Mouse (Mus musculus) embryonic facial prominence, embryonic 10.5 days (tissue): Measurements from ENCODE around the gene Txnrd1. TPM values are rescaled to one million over a fixed set of nuclear protein-coding genes. Genes with fewer than 3 reads are reported as not detected.

Source experiments
- DNase-seq: peaks from one replicate; pipeline ENCODE4 v3.0.0-alpha.2; 2017; ENCODE audit warnings: low spot score
- H3K27ac ChIP-seq: fragments of 300-500 bp; sonication (generic); replicated peaks from 2 replicates; pipeline ENCODE4 v1.5.1; 2016; ENCODE audit warnings: mild to moderate bottlenecking
- H3K27me3 ChIP-seq: fragments of 300-500 bp; sonication (generic); replicated peaks from 2 replicates; pipeline ENCODE4 v1.6.1; 2016; ENCODE audit warnings: low read depth, mild to moderate bottlenecking; ENCODE audit not compliant: poor library complexity, severe bottlenecking
- H3K36me3 ChIP-seq: fragments of 300-500 bp; sonication (generic); replicated peaks from 2 replicates; pipeline ENCODE4 v1.6.1; 2016; ENCODE audit warnings: mild to moderate bottlenecking, moderate library complexity
- H3K4me1 ChIP-seq: fragments of 300-500 bp; sonication (generic); 2 replicates; pipeline ENCODE4 v1.6.1; 2016
- H3K4me3 ChIP-seq: fragments of 300-500 bp; sonication (generic); 2 replicates; pipeline ENCODE4 v1.5.1; 2016; ENCODE audit warnings: mild to moderate bottlenecking, moderate library complexity
- H3K9me3 ChIP-seq: fragments of 300-500 bp; sonication (generic); 2 replicates; pipeline ENCODE4 v1.6.1; 2016; ENCODE audit warnings: mild to moderate bottlenecking
- WGBS: fragments of 180-500 bp; shearing (Covaris S2); methylation state at CpG from one replicate; pipeline ENCODE4 v1.1.7; 2016; 5-methylcytosine and 5-hydroxymethylcytosine counted together
- polyA plus RNA-seq: library from polyadenylated mRNA; unstranded; fragments of >200 nt; fragmentation: Nextera tagmentation; extraction: Ambion mirVana; gene quantifications from 2 replicates; pipeline ENCODE4 v1.2.1, GENCODE M21; 2016

Txnrd1 gene
- polyA plus RNA-seq, 1 experiment from 2014 or later, result 169 TPM

DNA sequence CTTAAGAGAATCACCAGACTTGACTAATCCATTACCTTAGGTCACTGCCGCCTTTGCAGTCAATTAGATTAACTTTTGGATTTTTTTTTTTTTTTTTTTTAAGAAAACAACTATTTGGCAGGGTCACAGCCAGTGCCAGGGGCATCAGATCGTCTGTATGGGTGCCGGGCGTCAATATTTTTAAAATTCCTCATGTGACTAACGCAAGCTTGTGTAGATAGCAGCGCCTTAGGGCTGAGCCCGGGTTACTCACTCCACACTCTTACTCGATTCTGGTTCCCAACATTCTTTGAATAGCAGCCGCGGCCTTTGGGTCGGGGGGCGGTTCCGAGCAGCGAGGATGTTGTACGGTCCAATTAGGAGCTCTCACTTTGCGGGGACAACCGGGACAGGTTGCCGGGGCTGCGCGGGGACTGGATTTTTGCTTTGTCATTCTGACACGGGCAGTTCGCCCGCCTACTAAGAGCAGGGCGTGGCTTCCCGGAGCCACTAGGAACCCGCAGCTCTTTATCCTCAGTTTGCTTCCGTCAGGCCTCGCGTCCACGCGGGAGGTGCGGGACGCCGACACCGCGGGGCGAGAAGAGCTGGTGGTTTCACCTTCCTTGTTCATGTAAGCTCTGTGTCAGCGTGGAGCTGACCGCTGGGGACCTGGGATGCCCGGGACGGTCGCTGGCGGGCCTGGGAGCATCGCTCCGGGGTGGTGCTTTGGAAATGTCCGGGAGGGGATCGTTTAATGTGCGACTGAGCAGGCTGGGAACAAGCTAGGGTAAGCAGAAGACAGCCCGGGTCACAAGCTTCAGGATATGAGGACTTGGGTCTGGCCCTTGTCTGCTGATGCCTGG is 25.2 kb downstream of the Txnrd1 start:
- Histone ChIP-seq H3K36me3 (peaks cover 20% of the 10 kb centered on the region), H3K4me1 (peaks cover 49% of the 10 kb centered on the region), H3K27ac (peak overlapping the region; percentile 98), H3K4me3 (peak overlapping the region; percentile 77), H3K27me3 (0 out of 2 replicates have a peak, but pooled peaks cover 5% of the 10 kb centered on the region), H3K9me3 (no peaks in the 10 kb centered on the region)
- WGBS, result under 1% methylated on average over 49 of the region's 49 CpGs
- DNase-seq, result peak; percentile 93

DNA sequence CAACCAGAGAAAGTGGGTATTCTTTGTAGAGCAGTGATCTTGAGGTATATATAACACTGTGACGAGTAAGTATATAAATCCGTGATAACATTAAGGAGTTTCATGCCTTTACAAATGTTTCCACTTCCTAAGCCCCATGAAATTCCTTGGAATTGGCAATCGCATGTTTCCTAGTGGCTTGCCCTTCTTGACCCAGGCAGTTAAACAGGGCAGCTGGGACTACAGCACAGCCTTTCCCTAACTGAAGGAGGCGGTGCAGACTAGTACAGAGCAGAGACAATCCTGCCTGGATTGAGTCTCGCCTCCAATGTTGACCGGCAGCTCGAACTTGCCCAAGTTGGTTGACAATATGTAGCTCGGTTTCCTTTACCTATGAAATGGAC is 25.8 kb downstream of the Txnrd1 start:
- DNase-seq, result peak; percentile 61
- peak overlapping the region; percentile 77 for H3K4me3 ChIP-seq
- 0% methylated on average over 8 of the region's 8 CpGs for WGBS
- peaks cover 26% of the 10 kb centered on the region for H3K36me3 ChIP-seq
- H3K27ac ChIP-seq, result peak overlapping the region; percentile 98
- no peaks in the 10 kb centered on the region for H3K9me3 ChIP-seq
- peaks cover 43% of the 10 kb centered on the region for H3K4me1 ChIP-seq
- H3K27me3 ChIP-seq, result 0 out of 2 replicates have a peak, but pooled peaks cover 1% of the 10 kb centered on the region

DNA sequence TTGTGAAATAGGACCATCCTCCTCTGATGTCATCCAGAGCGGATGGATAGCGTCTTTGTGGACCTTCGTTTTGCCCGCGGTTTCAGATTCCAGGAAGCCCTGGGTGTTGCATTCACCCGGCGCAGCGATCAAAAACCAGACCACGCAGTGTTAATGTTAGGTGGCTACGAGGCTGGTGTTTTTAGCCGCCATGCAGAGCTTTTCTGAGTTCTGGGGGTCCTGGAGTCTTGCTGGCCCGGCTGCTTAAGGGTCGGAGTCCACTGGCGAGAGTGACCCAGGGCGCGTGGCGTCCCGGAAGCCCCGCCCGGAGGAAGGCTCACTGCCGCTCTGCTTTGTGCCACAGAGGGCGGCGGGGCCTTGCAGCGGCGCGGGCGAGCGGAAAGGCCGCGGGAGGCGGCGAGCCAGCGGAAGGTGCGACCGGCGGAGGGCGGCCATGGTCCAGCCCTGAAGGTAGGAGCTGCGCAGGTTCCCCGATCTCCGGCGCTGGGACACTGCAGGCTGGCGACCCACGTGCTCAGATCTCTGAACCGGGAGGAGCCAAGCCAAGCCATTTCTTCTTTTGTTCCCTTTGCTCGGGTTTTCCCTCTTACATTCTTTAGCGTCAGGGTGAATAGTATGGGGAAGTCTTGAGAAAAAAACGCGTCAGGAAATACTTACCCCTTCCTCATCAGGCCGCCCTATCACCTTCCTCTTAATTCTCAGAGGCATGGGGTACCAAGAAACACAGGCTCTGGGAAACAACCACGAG is 26.6 kb downstream of the Txnrd1 start:
- Histone ChIP-seq H3K4me3 (peak overlapping the region; percentile 77), H3K27ac (peak overlapping the region; percentile 98), H3K4me1 (peaks cover 40% of the 10 kb centered on the region), H3K36me3 (peaks cover 32% of the 10 kb centered on the region), H3K9me3 (no peaks in the 10 kb centered on the region), H3K27me3 (no peaks in the 10 kb centered on the region)
- peak; percentile 84 for DNase-seq
- under 1% methylated on average over 50 of the region's 50 CpGs for WGBS

DNA sequence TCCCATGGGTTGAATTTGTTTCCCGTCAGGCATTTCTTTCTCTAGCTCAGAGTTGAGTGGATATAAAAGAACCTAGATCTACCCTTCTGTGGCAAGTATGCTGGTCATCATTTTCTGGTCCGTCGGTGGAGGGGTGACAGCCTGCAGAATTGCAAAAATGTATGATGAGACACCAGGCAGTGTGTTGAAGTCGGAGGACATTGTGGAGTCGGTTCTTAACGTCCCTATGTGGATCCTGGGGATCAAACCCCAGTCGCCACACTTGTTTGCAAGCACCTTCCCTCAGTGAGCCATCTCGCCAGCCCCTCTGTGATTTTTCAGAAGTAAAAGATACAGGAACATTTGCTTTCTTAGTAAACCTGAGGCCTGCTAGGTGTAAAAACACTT is 27.2 kb downstream of the Txnrd1 start:
- H3K27ac ChIP-seq, result peak overlapping the region; percentile 98
- peaks cover 37% of the 10 kb centered on the region for H3K36me3 ChIP-seq
- 7% methylated on average over 8 of the region's 8 CpGs for WGBS
- H3K4me3 ChIP-seq, result peak overlapping the region; percentile 77
- no peaks in the 10 kb centered on the region for H3K9me3 ChIP-seq
- DNase-seq, result peak; percentile 44
- no peaks in the 10 kb centered on the region for H3K27me3 ChIP-seq
- peaks cover 36% of the 10 kb centered on the region for H3K4me1 ChIP-seq

DNA sequence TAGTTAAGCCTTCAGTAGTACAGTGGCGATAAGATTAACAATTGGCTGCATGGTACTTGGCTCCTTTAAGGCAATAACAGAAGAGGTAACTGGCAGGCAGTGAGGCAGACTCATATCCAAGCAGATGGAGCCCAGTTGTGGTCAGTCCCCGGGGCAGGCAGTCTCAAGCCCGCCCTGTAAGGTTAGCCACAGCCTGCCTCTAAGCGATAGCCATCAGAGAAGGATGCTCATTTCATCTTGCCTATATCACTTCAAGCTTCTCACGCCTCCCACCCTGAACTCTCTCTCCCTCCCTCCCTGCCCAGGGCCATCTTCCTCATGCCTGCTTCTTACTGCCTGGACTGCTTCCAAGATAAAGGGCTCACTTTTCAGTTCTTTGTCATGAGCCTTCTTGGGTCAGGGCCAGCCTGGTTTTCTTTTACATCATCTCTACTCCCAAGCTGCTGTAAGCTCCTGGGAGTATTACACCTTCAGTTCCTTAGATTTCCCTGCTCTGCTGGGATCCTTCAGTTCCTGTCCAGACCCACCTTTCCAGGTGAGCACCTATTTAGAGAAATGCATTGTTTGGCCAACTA is 29.4 kb downstream of the Txnrd1 start:
- WGBS, result 90% methylated on average over 5 of the region's 5 CpGs
- H3K9me3 ChIP-seq, result no peaks in the 10 kb centered on the region
- H3K4me1 ChIP-seq, result peaks cover 30% of the 10 kb centered on the region
- H3K27ac ChIP-seq, result no peak overlapping the region
- DNase-seq, result no peak
- H3K27me3 ChIP-seq, result no peaks in the 10 kb centered on the region
- peak overlapping the region; percentile 8; the same call in 1 of the 2 replicates for H3K4me3 ChIP-seq
- peaks cover 60% of the 10 kb centered on the region for H3K36me3 ChIP-seq

DNA sequence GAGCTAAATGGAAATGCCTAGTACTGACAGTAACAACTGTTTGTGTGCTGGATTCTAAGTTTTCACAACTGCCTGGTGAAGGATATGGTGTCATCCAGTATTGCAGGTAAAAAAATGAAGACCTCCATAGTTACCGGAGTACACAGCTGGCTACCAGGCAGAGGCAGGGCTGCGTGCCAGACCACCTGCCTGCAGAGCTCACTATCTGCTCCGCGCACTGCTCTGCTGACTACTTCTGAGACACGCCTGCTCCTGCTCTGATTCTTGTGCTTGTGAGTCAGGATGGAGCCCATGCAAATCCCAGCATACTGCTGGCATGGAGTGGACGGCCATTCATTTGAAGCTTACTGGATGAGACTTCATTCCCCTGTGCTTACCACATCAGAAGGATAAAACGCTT is 30.1 kb downstream of the Txnrd1 start:
- H3K9me3 ChIP-seq, result no peaks in the 10 kb centered on the region
- no peaks in the 10 kb centered on the region for H3K27me3 ChIP-seq
- DNase-seq, result no peak
- peaks cover 66% of the 10 kb centered on the region for H3K36me3 ChIP-seq
- H3K27ac ChIP-seq, result no peak overlapping the region
- peaks cover 25% of the 10 kb centered on the region for H3K4me1 ChIP-seq
- 92% methylated on average over 7 of the region's 7 CpGs for WGBS
- no peak overlapping the region for H3K4me3 ChIP-seq

DNA sequence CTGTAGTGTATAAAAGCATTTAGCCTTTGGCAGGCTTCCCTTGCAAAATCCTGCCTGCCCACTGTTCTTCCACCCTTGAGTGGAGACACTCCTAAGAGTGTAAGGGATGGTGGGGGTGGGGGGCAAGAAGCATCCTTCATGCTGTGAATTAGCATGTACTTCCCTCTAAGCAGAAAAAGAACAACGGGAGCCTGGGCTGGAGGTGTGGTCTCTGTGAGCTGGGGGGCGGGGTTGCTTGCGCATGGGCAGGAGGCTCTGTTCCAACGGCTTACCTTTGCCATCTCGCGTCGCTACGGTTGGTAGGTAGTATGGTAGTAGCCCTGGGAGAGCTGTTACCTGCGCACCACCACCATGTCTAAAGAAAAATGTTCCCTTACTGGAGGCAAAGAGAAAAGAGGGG is 32.6 kb downstream of the Txnrd1 start, which contains the start of gene Eid3:
Gene Eid3 (plus strand): TSS at position 271 of the 400 bp plus-strand sequence.
- DNase-seq, result no peak
- Histone ChIP-seq H3K27me3 (no peaks in the 10 kb centered on the region), H3K4me3 (no peak within 1 kb of the TSS), H3K27ac (no peak within 1 kb of the TSS), H3K9me3 (no peaks in the 10 kb centered on the region), H3K36me3 (peaks cover 92% of the 10 kb centered on the region), H3K4me1 (peaks cover 21% of the 10 kb centered on the region)
- WGBS, result 62% methylated on average over 9 of the region's 9 CpGs

DNA sequence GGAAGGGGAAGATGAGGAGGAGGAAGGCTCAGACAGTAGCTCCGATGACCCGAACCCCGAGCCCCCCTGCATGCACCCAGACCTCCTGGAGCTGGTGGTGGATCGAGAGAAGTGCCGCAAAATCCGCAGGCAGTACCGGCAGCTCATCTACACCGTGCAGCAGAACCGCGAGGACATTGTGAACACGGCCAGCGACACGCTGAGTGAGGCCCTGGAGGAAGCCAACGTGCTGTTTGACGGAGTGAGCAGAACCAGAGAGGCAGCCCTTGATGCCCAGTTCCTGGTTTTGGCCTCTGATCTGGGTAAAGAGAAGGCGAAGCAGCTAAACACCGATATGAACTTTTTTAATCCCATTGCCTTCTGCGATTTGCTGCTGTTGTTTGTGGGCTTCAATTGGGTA is 33.1 kb downstream of the Txnrd1 start:
- Histone ChIP-seq H3K9me3 (no peaks in the 10 kb centered on the region), H3K36me3 (peaks cover 94% of the 10 kb centered on the region), H3K27ac (no peak overlapping the region), H3K4me1 (peaks cover 17% of the 10 kb centered on the region), H3K27me3 (no peaks in the 10 kb centered on the region), H3K4me3 (no peak overlapping the region)
- no peak for DNase-seq
- WGBS, result 92% methylated on average over 18 of the region's 18 CpGs

DNA sequence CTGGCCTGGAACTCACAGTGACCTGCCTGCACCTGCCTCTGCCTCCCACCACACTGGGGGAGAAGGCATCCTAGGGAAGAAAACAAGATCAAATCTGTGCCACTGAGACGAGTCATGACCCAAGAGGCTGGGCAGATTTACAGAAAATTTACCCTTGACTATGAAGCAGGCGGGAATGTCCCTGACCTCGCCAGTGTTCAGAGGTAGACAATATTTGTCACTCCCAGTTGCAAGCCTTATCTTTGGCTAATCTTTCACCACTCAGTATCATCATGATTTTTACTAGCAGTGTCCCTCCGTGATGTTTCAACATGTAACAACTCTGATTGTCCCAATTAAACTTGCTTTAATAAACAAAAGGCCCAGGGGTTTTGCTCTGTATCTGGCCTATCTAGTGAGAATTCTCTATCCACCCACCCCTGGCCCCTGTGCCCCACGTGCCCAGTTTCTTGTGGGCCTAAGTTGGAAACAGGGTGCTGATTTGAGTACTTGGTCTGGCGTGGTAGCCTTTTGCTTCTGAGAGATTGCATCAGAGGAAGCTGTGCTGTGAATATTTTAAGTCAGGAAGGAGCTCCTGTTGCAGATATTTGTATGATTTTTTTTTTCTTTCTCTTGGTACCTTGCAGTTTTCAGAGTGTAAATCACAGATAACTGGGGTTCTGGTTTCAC is 34.8 kb downstream of the Txnrd1 start:
- H3K36me3 ChIP-seq, result peaks cover 91% of the 10 kb centered on the region

DNA sequence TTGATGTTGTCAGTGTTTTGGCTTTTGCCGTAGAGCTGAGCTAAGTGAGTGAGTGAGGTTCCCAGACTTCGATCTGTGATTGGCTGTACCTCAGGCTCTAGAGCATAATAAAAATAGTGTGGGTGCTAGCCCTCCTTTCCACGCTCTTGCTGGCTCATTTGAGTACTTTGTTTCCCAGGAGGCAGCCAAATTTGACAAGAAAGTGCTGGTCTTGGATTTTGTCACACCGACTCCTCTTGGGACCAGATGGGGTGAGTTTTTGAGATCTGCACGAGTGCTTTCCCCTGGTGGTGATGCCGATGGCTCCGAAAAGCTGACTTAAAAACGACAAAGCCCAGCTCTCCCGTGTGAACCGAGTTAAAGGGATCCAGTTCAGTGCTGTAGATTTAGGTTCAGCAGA is 41.7 kb downstream of the Txnrd1 start:
- DNase-seq, result no peak
- WGBS, result 93% methylated on average over 10 of the region's 10 CpGs
- no peaks in the 10 kb centered on the region for H3K9me3 ChIP-seq
- H3K4me1 ChIP-seq, result peaks cover 11% of the 10 kb centered on the region
- H3K27me3 ChIP-seq, result no peaks in the 10 kb centered on the region
- no peak overlapping the region for H3K27ac ChIP-seq
- peaks cover 94% of the 10 kb centered on the region for H3K36me3 ChIP-seq
- H3K4me3 ChIP-seq, result no peak overlapping the region

More for the DNA sequence above, 34.8 kb downstream of the Txnrd1 start:
- 91% methylated on average over 6 of the region's 6 CpGs for WGBS
- no peak overlapping the region for H3K4me3 ChIP-seq
- no peak for DNase-seq
- no peak overlapping the region for H3K27ac ChIP-seq
- H3K9me3 ChIP-seq, result no peaks in the 10 kb centered on the region
- H3K4me1 ChIP-seq, result peaks cover 13% of the 10 kb centered on the region
- H3K27me3 ChIP-seq, result no peaks in the 10 kb centered on the region

DNA sequence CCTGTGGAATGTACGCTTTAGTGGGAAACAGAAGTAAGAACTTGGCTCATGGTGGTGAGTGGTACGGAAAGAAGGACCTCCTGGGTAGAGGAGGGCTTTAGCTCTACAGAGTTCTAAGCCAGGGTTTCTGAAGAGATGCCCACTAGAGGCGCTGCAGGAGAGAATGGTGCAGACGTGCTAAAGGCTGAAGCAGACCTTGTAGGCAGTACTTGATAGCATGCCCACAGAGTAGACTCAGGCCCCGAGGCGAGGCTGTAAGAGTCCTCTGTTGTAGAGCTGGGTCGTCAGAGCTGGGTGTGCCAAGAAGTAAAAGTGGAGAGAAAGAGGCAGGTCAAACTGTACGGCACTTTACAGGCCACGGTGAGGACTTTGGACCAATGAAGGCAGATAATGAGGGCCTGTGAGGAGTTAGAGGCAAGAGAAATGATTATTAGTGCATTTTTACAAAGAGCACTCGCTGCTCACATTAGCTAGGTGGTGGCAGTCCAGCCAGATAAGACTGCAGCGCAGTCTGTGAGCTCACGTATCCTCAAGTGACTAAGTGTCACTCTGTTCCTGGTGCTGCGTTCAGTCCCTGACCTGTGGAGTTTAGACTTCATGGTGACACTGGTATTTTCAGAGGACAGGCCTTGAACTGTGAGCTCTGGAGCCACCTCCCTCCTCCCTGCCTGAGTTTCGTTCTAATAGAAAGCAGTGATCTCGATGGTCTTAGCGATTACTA is 42.5 kb downstream of the Txnrd1 start:
- H3K9me3 ChIP-seq, result no peaks in the 10 kb centered on the region
- no peaks in the 10 kb centered on the region for H3K27me3 ChIP-seq
- peak; percentile 27 for DNase-seq
- peaks cover 94% of the 10 kb centered on the region for H3K36me3 ChIP-seq
- peaks cover 11% of the 10 kb centered on the region for H3K4me1 ChIP-seq
- 82% methylated on average over 16 of the region's 16 CpGs for WGBS
- H3K27ac ChIP-seq, result no peak overlapping the region
- H3K4me3 ChIP-seq, result no peak overlapping the region
